Mouse (Mus musculus) naive thymus-derived CD4-positive, alpha-beta T cell, adult 2 months (primary cell): ENCODE data around the gene Map3k7cl.

Experiments
- DNase-seq: peaks from one replicate; pipeline ENCODE4 v3.0.0-alpha.2; 2011; ENCODE audit warnings: low read depth

The Map3k7cl gene

GRCm38 (mm10) chr16:87642234-87642633 lies 89.1 kb downstream of the Map3k7cl start:
- DNase-seq: no peak

GRCm38 (mm10) chr16:87644111-87644770 lies 91.1 kb downstream of the Map3k7cl start:
- no peak for DNase-seq
